Mouse (Mus musculus) C2C12 (cell line): ENCODE results near the gene Msh6. TPM values are rescaled to one million over a fixed set of nuclear protein-coding genes. Genes with fewer than 3 reads are reported as not detected.
"Not testable (repeated sequence)": the region's sequence is repeated elsewhere in the genome, so short reads cannot be mapped to it uniquely, and the experiment has no call there.

Experiments used
- H3K27me3 ChIP-seq: one replicate; pipeline ENCODE4 v1.6.1; 2011; ENCODE audit not compliant: control insufficient read depth, insufficient read depth, insufficient read length
- H3K36me3 ChIP-seq: one replicate; pipeline ENCODE4 v1.6.1; 2011; ENCODE audit not compliant: control insufficient read depth, insufficient read depth
- H3K4me3 ChIP-seq: one replicate; pipeline ENCODE4 v1.5.1; 2011; ENCODE audit warnings: mild to moderate bottlenecking, control low read depth; ENCODE audit not compliant: poor library complexity, insufficient read depth, severe bottlenecking
- H3K79me2 ChIP-seq: one replicate; pipeline ENCODE4 v1.6.1; 2011; ENCODE audit not compliant: control insufficient read depth, insufficient read depth
- H3K79me3 ChIP-seq: one replicate; pipeline ENCODE4 v1.6.1; 2011; ENCODE audit warnings: low read depth, control low read depth
- H3ac ChIP-seq: one replicate; pipeline ENCODE3; 2011; ENCODE audit warnings: low read depth; ENCODE audit not compliant: control insufficient read depth, insufficient read length
- CEBPB ChIP-seq: IDR thresholded peaks from one replicate; pipeline ENCODE4 v1.6.1; 2011; ENCODE audit warnings: low read depth, mild to moderate bottlenecking, control low read depth, moderate library complexity
- CTCF ChIP-seq: IDR thresholded peaks from one replicate; pipeline ENCODE4 v1.5.1; 2011; ENCODE audit not compliant: control insufficient read depth, insufficient read depth, insufficient read length
- FOSL1 ChIP-seq: IDR thresholded peaks from one replicate; pipeline ENCODE4 v1.8.0; 2011; ENCODE audit warnings: mild to moderate bottlenecking, low read length; ENCODE audit not compliant: poor library complexity, insufficient read depth, severe bottlenecking
- MAX ChIP-seq: IDR thresholded peaks from one replicate; pipeline ENCODE4 v1.6.1; 2011; ENCODE audit warnings: mild to moderate bottlenecking, control low read depth
- MYOD1 ChIP-seq: IDR thresholded peaks from one replicate; pipeline ENCODE4 v1.6.1; 2011; ENCODE audit warnings: low read depth; ENCODE audit not compliant: control insufficient read depth, insufficient read length
- MYOG ChIP-seq: IDR thresholded peaks from one replicate; pipeline ENCODE4 v1.6.1; 2011; ENCODE audit not compliant: control insufficient read depth, insufficient read length; ENCODE audit errors: extremely low read depth
- USF1 ChIP-seq: IDR thresholded peaks from one replicate; pipeline ENCODE4 v1.6.1; 2011; ENCODE audit warnings: low read depth, mild to moderate bottlenecking, control low read depth, moderate library complexity
- polyA plus RNA-seq: library from polyadenylated mRNA; unstranded; fragments of >200 nt; fragmentation: generic; extraction: Trizol; gene quantifications from one replicate; pipeline ENCODE4 v1.2.1, GENCODE M21; 2012; ENCODE audit warnings: missing spikeins

The Msh6 gene
- polyA plus RNA-seq, 1 experiment: 20.7 TPM

- H3K79me3 ChIP-seq: no peaks in the 10 kb centered on the region
- H3K36me3 ChIP-seq: no peaks in the 10 kb centered on the region
- no peak overlapping the region for H3ac ChIP-seq
- no peak overlapping the region for H3K4me3 ChIP-seq
- no peaks in the 10 kb centered on the region for H3K27me3 ChIP-seq
- TF ChIP-seq MYOD1 (no peak), MYOG (no peak), CTCF (no peak), CEBPB (no peak)
- no peaks in the 10 kb centered on the region for H3K79me2 ChIP-seq
Observed at GRCm38 (mm10) chr17:87957096-87957840, 17.6 kb upstream of the Msh6 start.

- Histone ChIP-seq H3K36me3 (no peaks in the 10 kb centered on the region), H3K4me3 (no peak overlapping the region), H3K79me3 (no peaks in the 10 kb centered on the region), H3K79me2 (no peaks in the 10 kb centered on the region), H3K27me3 (no peaks in the 10 kb centered on the region), H3ac (no peak overlapping the region)
- TF ChIP-seq MYOG (no peak), FOSL1 (no peak), USF1 (no peak), CTCF (no peak), MAX (no peak), CEBPB (no peak), MYOD1 (no peak)
Observed at GRCm38 (mm10) chr17:87958283-87958682, 16.6 kb upstream of the Msh6 start.

GRCm38 (mm10) chr17:87959406-87959805, 15.5 kb upstream of the Msh6 start:
- not testable (repeated sequence) for H3ac ChIP-seq, H3K4me3 ChIP-seq, H3K79me3 ChIP-seq, H3K79me2 ChIP-seq, H3K36me3 ChIP-seq, H3K27me3 ChIP-seq

- not testable (repeated sequence) for H3K79me3 ChIP-seq, H3K4me3 ChIP-seq, H3K27me3 ChIP-seq, H3K79me2 ChIP-seq, H3K36me3 ChIP-seq, H3ac ChIP-seq
Observed at GRCm38 (mm10) chr17:87959931-87960330, 14.9 kb upstream of the Msh6 start.

GRCm38 (mm10) chr17:87963081-87964075, 11.5 kb upstream of the Msh6 start:
- Histone ChIP-seq H3K36me3 (no peaks in the 10 kb centered on the region), H3K27me3 (no peaks in the 10 kb centered on the region), H3K4me3 (no peak overlapping the region), H3ac (no peak overlapping the region), H3K79me3 (no peaks in the 10 kb centered on the region), H3K79me2 (no peaks in the 10 kb centered on the region)
- TF ChIP-seq CTCF (no peak), CEBPB (no peak), FOSL1 (no peak), MAX (no peak), USF1 (no peak), MYOD1 (no peak), MYOG (no peak)

- not testable (repeated sequence) for H3ac ChIP-seq, H3K27me3 ChIP-seq, H3K79me2 ChIP-seq, H3K79me3 ChIP-seq, H3K36me3 ChIP-seq, H3K4me3 ChIP-seq
Observed at GRCm38 (mm10) chr17:87968483-87968926, 6.4 kb upstream of the Msh6 start.

GRCm38 (mm10) chr17:87971696-87972591, 2.9 kb upstream of the Msh6 start:
- H3K27me3 ChIP-seq, H3K36me3 ChIP-seq, H3K4me3 ChIP-seq, H3ac ChIP-seq: not testable (repeated sequence)
- peaks cover 14% of the 10 kb centered on the region for H3K79me3 ChIP-seq
- H3K79me2 ChIP-seq: peaks cover 20% of the 10 kb centered on the region
